Mouse (Mus musculus) induced T-regulatory cell, adult 2 months (primary cell): ENCODE measurements around the gene Itih4.

Experiments used
- DNase-seq: peaks from one replicate; pipeline ENCODE4 v3.0.0-alpha.2; 2012; ENCODE audit warnings: low read depth

Itih4 gene

DNA sequence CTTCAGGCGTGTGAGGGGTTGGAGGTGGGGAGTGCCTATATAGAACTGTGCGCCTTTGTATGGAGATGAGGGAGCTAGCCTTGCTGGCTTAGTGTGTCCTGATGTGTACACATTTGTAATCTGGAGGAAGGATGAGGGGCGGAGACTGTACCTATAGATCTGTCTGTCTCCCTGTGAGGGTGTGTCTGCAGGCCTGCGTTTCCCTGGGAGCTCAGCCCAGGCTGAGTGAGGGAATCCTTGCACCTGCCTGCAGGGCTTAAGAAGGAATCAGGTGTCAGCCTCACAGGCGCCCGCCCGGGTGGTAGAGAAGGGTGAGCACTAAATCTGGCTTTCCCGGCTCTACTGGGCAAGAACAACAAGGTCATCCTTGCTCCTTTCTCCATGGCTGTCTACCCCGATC is 6.5 kb upstream of the Itih4 start:
- DNase-seq, result no peak

- no peak for DNase-seq
Observed at GRCm38 (mm10) chr14:30880251-30880650, 6.0 kb upstream of the Itih4 start.

DNA sequence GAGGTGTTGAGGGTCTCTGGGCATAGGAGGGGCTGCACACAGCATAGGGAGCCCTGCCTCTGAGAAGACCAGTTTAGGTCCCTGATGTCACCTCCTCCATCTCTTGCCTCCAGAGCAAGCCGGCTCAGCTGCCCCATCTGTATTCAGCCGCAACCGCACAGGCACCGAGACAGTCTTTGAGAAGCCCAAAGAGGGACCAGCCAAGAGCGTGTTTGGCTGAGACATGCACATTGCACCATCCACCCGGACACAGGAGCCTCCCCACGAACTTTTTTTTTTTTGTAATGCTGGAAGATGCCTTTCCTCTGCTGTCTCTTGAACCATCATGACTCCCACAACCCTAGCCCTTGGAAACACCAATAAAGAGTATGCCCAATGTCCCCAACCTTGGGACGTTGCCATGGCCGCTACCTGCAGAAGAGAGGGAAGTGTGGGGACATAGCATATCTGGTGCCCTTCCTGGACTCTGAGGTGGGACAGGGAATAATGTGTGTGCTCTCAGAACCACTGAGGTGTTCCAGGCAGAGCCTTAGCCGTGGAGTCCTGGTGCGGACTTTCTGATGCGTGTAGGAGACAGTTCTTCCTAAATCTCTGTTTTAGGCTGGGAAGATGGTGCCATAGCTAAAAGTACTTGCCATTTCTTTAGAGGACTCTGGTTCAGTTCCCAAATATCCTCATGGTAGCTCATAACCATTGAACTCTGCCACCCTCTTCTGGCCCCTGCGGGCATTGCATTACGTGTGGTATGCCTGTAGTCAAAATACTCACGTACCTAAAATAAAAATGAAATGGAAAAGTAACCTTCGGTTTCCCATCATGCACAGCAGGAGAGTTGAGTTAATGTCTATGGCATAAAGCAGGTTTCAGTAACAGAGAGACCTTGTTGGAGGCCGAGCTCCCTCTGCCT is 5.2 kb upstream of the Itih4 start:
- DNase-seq, result peak; percentile 45

- no peak for DNase-seq
Observed at GRCm38 (mm10) chr14:30881718-30882108, 4.6 kb upstream of the Itih4 start.

- no peak for DNase-seq
Observed at GRCm38 (mm10) chr14:30885298-30885697, 978 bp upstream of the Itih4 start.

- no peak for DNase-seq
Observed at GRCm38 (mm10) chr14:30888271-30888732, 2.0 kb downstream of the Itih4 start.

GRCm38 (mm10) chr14:30899972-30900371 is 13.7 kb downstream of the Itih4 start:
- DNase-seq, result no peak

- DNase-seq, result no peak
Observed at GRCm38 (mm10) chr14:30902628-30903027, 16.4 kb downstream of the Itih4 start.

DNA sequence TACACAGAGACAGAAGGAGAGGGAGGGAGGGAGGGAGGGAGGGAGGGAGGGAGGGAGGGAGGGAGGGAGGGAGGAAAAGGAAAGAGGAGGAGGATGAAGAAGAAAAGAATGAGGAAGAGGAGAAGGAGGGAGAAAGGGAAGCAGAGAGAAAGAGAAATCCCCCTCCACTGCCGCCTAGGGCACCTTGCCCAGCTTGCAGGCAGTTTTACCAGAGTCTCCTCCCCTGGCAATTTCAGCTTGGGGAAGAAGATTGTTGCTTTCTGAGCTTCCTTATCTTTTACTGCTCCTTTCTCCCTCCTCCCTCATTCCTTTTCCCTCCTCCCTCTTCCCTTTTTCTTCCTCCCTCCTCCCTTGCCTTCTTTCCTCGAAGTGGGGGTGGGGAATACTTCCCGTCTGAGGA is 16.8 kb downstream of the Itih4 start:
- no peak for DNase-seq

DNA sequence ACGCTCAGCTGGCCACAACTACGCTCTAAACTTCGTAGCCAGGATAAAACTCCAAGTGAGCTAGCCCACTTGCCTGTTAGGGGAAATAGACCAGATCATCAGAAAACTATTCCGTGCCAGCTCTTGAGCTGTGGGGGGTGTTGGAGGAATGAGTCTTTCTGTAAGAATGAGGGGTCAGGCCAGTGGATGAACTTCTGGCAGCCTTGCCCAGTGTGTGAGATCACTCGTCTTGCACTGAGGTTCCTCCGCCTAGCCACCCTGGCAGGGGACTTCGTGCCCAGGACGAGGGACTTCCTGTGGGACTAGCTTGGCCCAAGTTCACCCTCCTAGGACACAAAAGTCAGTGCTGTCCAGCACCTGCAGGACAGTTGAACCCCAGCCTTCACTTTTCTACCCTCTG is 18.0 kb downstream of the Itih4 start:
- DNase-seq, result no peak

- DNase-seq, result no peak
Observed at GRCm38 (mm10) chr14:30906001-30906400, 19.7 kb downstream of the Itih4 start.

DNA sequence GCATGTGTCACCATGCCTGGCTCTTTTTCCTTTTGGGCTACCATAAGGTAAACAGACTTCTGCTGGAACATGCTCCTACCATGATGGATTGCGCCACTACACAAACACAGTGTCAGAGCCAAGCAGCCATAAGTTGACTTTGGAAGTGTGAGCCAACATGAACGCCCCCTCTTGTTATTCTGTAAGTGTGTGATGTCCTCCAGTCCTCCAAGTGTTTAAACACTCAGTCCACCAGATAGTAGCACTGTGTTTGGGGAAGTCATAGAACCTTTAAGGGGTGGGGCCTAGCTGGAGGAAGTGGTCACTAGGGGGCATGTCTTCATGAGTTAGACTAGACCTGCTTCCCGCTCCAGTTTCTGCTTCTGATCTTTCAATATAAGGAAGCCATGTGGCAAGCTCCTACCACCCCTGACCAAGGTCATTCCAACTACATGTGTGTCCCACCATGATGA is 21.6 kb downstream of the Itih4 start:
- peak; percentile 13 for DNase-seq

- no peak for DNase-seq
Observed at GRCm38 (mm10) chr14:30911141-30911540, 24.9 kb downstream of the Itih4 start.

- DNase-seq, result no peak
Observed at GRCm38 (mm10) chr14:30912641-30913040, 26.4 kb downstream of the Itih4 start.

DNA sequence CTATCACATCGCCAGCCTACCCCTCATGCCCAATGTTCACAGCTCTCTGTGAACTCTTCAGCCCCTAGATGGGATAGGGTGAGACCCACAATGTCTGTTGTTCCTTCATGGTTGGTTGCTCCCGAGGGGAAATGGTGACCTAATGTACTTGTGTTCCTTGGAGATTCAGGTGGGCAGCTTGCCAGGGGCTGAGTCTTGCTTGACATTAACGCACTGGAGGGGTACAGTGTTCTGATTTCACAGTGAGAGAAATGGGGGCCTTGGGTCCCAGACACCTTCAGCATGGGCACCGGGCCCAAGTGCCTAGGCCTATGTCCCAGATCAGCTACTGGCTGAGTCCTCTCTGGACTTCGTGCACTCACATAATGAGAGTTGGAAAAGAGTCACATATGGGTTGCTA is 27.1 kb downstream of the Itih4 start:
- no peak for DNase-seq

GRCm38 (mm10) chr14:30916516-30916915 is 30.2 kb downstream of the Itih4 start:
- no peak for DNase-seq

- DNase-seq, result no peak
Observed at GRCm38 (mm10) chr14:30922053-30922670, 35.9 kb downstream of the Itih4 start.

DNA sequence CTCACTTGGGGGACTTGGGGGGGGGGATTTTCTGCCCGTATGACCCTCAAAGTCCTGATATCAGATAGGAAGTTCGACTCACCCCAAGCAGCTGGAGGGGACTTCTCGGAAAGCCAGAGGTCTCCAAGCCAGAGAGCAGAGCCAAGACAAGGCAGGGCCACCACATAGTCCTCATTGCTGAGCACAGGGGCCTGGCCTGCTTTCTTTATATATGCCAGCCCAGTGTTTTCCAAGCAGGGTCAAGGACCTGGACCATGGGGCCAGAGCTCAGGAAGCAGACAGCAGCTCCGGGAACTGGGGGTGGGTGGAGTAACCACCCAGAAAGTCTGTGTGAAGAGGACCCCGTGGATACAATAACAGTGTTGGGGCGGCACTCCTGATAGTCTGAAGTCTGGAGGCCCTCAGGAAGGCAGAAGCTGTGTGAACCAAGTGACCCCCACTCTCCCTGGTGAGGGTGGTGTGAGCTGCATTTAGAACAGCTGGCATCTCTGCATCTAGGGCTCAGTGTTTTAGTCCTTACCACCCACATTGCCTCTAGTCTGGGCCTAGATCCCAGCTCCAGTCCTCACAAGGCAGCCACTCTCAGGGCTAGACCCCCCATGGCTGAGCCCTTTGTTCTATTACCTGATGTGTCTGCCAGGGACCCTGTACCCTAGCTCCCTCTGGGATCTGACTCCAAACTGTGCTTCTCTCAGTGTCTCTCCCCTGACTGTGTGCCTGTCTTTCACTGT is 37.3 kb downstream of the Itih4 start, which contains the start of gene Itih3:
Gene Itih3 (minus strand): TSS at position 386 of the 731 bp plus-strand sequence.
- no peak for DNase-seq

GRCm38 (mm10) chr14:30925492-30925891 is 39.2 kb downstream of the Itih4 start:
- DNase-seq, result no peak

DNA sequence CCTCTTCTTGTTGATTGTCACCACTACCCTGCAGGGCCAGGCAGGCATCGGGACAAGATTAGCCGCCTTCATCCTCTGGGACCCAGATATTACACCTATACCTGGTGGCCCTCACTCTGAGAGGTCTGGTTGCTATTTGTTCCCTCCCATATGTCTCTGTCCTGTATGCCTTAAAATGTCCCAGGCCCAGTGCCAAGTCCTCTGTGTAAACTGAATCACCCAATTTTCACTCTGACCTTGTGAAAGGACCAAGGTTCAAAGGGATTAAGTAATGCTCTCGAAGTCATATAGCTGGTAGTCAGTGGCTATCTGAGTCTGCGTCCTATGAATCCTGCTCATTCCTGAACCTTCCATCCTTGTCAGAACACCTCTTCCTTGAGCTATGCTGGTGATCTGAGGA is 44.1 kb downstream of the Itih4 start:
- DNase-seq, result no peak

GRCm38 (mm10) chr14:30933351-30933750 is 47.1 kb downstream of the Itih4 start:
- no peak for DNase-seq

DNA sequence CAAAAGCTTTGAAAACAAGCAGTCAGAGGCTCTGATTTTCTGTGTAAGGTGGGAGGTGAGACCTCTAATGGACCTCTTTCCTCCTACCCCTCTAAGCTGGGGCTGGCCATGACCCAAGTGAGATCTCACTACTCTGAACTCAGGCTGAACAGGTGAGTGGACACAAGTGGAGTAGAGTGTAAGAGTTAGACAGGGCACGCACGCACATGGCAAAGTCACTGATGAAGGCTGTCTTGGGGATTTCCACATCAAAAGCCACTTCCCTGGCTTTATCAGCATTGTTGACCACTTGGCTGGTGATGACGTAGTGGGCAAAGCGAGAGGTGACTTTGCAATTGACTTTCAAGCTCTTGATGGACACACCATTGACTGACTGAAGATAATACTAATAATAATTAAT is 56.0 kb downstream of the Itih4 start:
- no peak for DNase-seq

GRCm38 (mm10) chr14:30943038-30943437 is 56.8 kb downstream of the Itih4 start, which contains the start of gene Itih1:
TSS of gene Itih1 (minus strand) at chr14:30943289.
- DNase-seq, result no peak
